Mouse (Mus musculus) activated CD4-positive, CD25-positive, alpha-beta regulatory T cell, adult 4 months (primary cell): ENCODE measurements around the gene E2f3. TPM values are rescaled to one million over a fixed set of nuclear protein-coding genes. Genes with fewer than 3 reads are reported as not detected.

ENCODE experiments used
- ATAC-seq: one replicate; pipeline ENCODE4 v1.8.0; 2017
- polyA plus RNA-seq, 2 experiments: library from polyadenylated mRNA; unstranded; fragments of 100-300 nt; shearing (Covaris generic); gene quantifications; one replicate each; pipeline ENCODE4 v1.2.1; 2017

The E2f3 gene
- polyA plus RNA-seq, 2 experiments from 2014 or later: 4.0 to 5.1 TPM

GRCm38 (mm10) chr13:29913606-29914005 is 72.3 kb downstream of the E2f3 start:
- ATAC-seq: no peak

- ATAC-seq: no peak
Observed at GRCm38 (mm10) chr13:29913061-29913460, 72.8 kb downstream of the E2f3 start.

GRCm38 (mm10) chr13:29912251-29912650 is 73.6 kb downstream of the E2f3 start:
- ATAC-seq: no peak

- ATAC-seq: no peak
Observed at GRCm38 (mm10) chr13:29911141-29911540, 74.7 kb downstream of the E2f3 start.

GRCm38 (mm10) chr13:29908431-29908830 is 77.4 kb downstream of the E2f3 start:
- no peak for ATAC-seq

- no peak for ATAC-seq
Observed at GRCm38 (mm10) chr13:29907995-29908394, 77.9 kb downstream of the E2f3 start.

- ATAC-seq: no peak
Observed at GRCm38 (mm10) chr13:29906734-29907133, 79.1 kb downstream of the E2f3 start.

GRCm38 (mm10) chr13:29903341-29903740 is 82.5 kb downstream of the E2f3 start:
- ATAC-seq: no peak

- no peak for ATAC-seq
Observed at GRCm38 (mm10) chr13:29902676-29903075, 83.2 kb downstream of the E2f3 start.

- ATAC-seq: no peak
Observed at GRCm38 (mm10) chr13:29901641-29902040, 84.2 kb downstream of the E2f3 start.

GRCm38 (mm10) chr13:29866780-29867179 is 119.1 kb downstream of the E2f3 start:
- no peak for ATAC-seq

- ATAC-seq: no peak
Observed at GRCm38 (mm10) chr13:29864331-29864730, 121.5 kb downstream of the E2f3 start.

GRCm38 (mm10) chr13:29860087-29860486 is 125.8 kb downstream of the E2f3 start:
- ATAC-seq: no peak

GRCm38 (mm10) chr13:29857436-29857835 is 128.4 kb downstream of the E2f3 start:
- peak; percentile 75 for ATAC-seq

Other genes with a start within 250 kb of the E2f3 start
- gene Cdkal1, start 130.4 kb downstream of the E2f3 start, polyA plus RNA-seq: 10 to 100 TPM; 28.7 to 40.9 TPM
- 10 to 100 TPM; 13.2 to 16.1 TPM for gene Mboat1, start 150.4 kb upstream of the E2f3 start, polyA plus RNA-seq